Mouse (Mus musculus) heart, adult 2 months (tissue): ENCODE measurements around the gene Cacna1c. TPM values are rescaled to one million over a fixed set of nuclear protein-coding genes. Genes with fewer than 3 reads are reported as not detected.
A peak's percentile ranks its signal among the peaks of the same experiment; 100 is the strongest.
"Not testable (repeated sequence)": the region's sequence is repeated elsewhere in the genome, so short reads cannot be mapped to it uniquely, and the experiment has no call there.

Experiments
- DNase-seq, 2 experiments: peaks; one replicate each; pipeline ENCODE4 v3.0.0; 2021
- H3K27ac ChIP-seq: fragments of 200-600 bp; 2 replicates; pipeline ENCODE4 v1.8.1; 2022
- H3K27me3 ChIP-seq: fragments of 200-500 bp; 2 replicates; pipeline ENCODE4 v1.6.1; 2012; ENCODE audit warnings: mild to moderate bottlenecking, low read length, inconsistent platforms, mixed read lengths; ENCODE audit not compliant: control insufficient read depth, insufficient read depth
- H3K36me3 ChIP-seq: fragments of 200-500 bp; 2 replicates; pipeline ENCODE4 v1.6.1; 2012; ENCODE audit warnings: low read length, inconsistent platforms; ENCODE audit not compliant: control insufficient read depth, insufficient read depth
- H3K4me1 ChIP-seq: fragments of 200-500 bp; 2 replicates; pipeline ENCODE4 v1.6.1; 2011; ENCODE audit warnings: low read length; ENCODE audit not compliant: control insufficient read depth, insufficient read depth
- H3K4me3 ChIP-seq: fragments of 200-600 bp; 2 replicates; pipeline ENCODE4 v1.8.1; 2022
- H3K79me2 ChIP-seq: fragments of 200-500 bp; replicated peaks from 2 replicates; pipeline ENCODE4 v1.6.1; 2012; ENCODE audit warnings: mild to moderate bottlenecking, inconsistent platforms, low read length, moderate library complexity, mixed read lengths; ENCODE audit not compliant: control insufficient read depth, insufficient read depth
- H3K9ac ChIP-seq: fragments of 200-500 bp; 2 replicates; pipeline ENCODE4 v1.6.1; 2012; ENCODE audit warnings: low read depth, mild to moderate bottlenecking, control low read depth, inconsistent platforms, low read length, mixed read lengths
- CTCF ChIP-seq: fragments of 200-600 bp; IDR thresholded peaks from 2 replicates; pipeline ENCODE4 v1.8.1; 2022; ENCODE audit warnings: antibody characterized with exemption, mild to moderate bottlenecking, moderate library complexity
- EP300 ChIP-seq: fragments of 200-500 bp; IDR thresholded peaks from 2 replicates; pipeline ENCODE4 v1.6.1; 2011; ENCODE audit warnings: low read depth, low read length, control low read depth; ENCODE audit not compliant: insufficient read depth
- POLR2A ChIP-seq: fragments of 200-500 bp; IDR thresholded peaks from 2 replicates; pipeline ENCODE4 v1.6.1; 2011; ENCODE audit warnings: mild to moderate bottlenecking, low read depth, low read length, control low read depth; ENCODE audit not compliant: insufficient read depth
- WGBS: fragments of 180-500 bp; shearing (Covaris S2); methylation state at CpG from one replicate; pipeline ENCODE4 v1.1.7; 2018; 5-methylcytosine and 5-hydroxymethylcytosine counted together
- intact Hi-C: fragments of 180-260 bp; cut with DNase I; formaldehyde crosslinking; loops from one replicate; pipeline ENCODE4 v1.15.1; 2025
- polyA plus RNA-seq: library from polyadenylated mRNA; depleted of rRNA; stranded (reverse); fragments of >200 nt; gene quantifications from 2 replicates; pipeline ENCODE4 v1.2.3, GENCODE M21; 2012
- total RNA-seq, 2 experiments: library from RNA; stranded (reverse); gene quantifications; 2 replicates each; pipeline ENCODE4 v1.2.3; 2021

Gene Cacna1c
- total and polyA plus RNA-seq, 3 experiments: 56.8 to 228 (median 194) TPM

- intact Hi-C loops: no loop called here
- H3K36me3 ChIP-seq: no peaks in the 10 kb centered on the region
- TF ChIP-seq CTCF: no peak
- TF ChIP-seq EP300: no peak
- TF ChIP-seq POLR2A: no peak
- no peak overlapping the region for H3K4me3 ChIP-seq
- no peaks in the 10 kb centered on the region for H3K27me3 ChIP-seq
- WGBS: 86% methylated on average over 10 of the region's 10 CpGs
- H3K27ac ChIP-seq: no peak overlapping the region
- no peak overlapping the region for H3K9ac ChIP-seq
- no peaks in the 10 kb centered on the region for H3K79me2 ChIP-seq
- DNase-seq: peak in 1 of 2 experiments; percentile 15
- H3K4me1 ChIP-seq: no peaks in the 10 kb centered on the region
Observed at GRCm38 (mm10) chr6:119215040-119215613, 18.9 kb upstream of the Cacna1c start.

- Histone ChIP-seq H3K27me3 (no peaks in the 10 kb centered on the region), H3K9ac (no peak overlapping the region), H3K27ac (no peak overlapping the region), H3K79me2 (no peaks in the 10 kb centered on the region), H3K4me3 (no peak overlapping the region), H3K36me3 (no peaks in the 10 kb centered on the region), H3K4me1 (no peaks in the 10 kb centered on the region)
- intact Hi-C loops: no loop called here
- TF ChIP-seq POLR2A: no peak
- no peak for TF ChIP-seq CTCF
- WGBS: 61% methylated on average over 6 of the region's 6 CpGs
- peak in 1 of 2 experiments; percentile 5 for DNase-seq
Observed at GRCm38 (mm10) chr6:119214190-119214589, 18.0 kb upstream of the Cacna1c start.

- Histone ChIP-seq H3K4me1 (no peaks in the 10 kb centered on the region), H3K27me3 (no peaks in the 10 kb centered on the region), H3K36me3 (no peaks in the 10 kb centered on the region), H3K27ac (no peak overlapping the region), H3K9ac (no peak overlapping the region), H3K79me2 (no peaks in the 10 kb centered on the region), H3K4me3 (no peak overlapping the region)
- TF ChIP-seq EP300 (no peak), CTCF (no peak), POLR2A (no peak)
- peak in 1 of 2 experiments; percentile 8 for DNase-seq
- intact Hi-C loops: no loop called here
- 68% methylated on average over 5 of the region's 5 CpGs for WGBS
Observed at GRCm38 (mm10) chr6:119213375-119213774, 17.2 kb upstream of the Cacna1c start.

GRCm38 (mm10) chr6:119206006-119206405 lies 9.8 kb upstream of the Cacna1c start:
- 95% methylated on average over 7 of the region's 7 CpGs for WGBS
- H3K4me1 ChIP-seq, H3K4me3 ChIP-seq, H3K27ac ChIP-seq, H3K79me2 ChIP-seq, H3K9ac ChIP-seq, DNase-seq, H3K36me3 ChIP-seq, H3K27me3 ChIP-seq, intact Hi-C loops: not testable (repeated sequence)

GRCm38 (mm10) chr6:119204915-119205314 lies 8.7 kb upstream of the Cacna1c start:
- DNase-seq: no peak
- TF ChIP-seq CTCF: no peak
- no peak for TF ChIP-seq EP300
- TF ChIP-seq POLR2A: no peak
- 0 out of 2 replicates have a peak, but pooled peaks cover 1% of the 10 kb centered on the region for H3K4me1 ChIP-seq
- no peak overlapping the region for H3K4me3 ChIP-seq
- 86% methylated on average over 3 of the region's 3 CpGs for WGBS
- no peak overlapping the region for H3K27ac ChIP-seq
- no peaks in the 10 kb centered on the region for H3K27me3 ChIP-seq
- intact Hi-C loops: no loop called here
- no peaks in the 10 kb centered on the region for H3K79me2 ChIP-seq
- no peak overlapping the region for H3K9ac ChIP-seq
- H3K36me3 ChIP-seq: no peaks in the 10 kb centered on the region

- H3K4me1 ChIP-seq: 0 out of 2 replicates have a peak, but pooled peaks cover 1% of the 10 kb centered on the region
Observed at GRCm38 (mm10) chr6:119204286-119204685, 8.1 kb upstream of the Cacna1c start.

More at GRCm38 (mm10) chr6:119204286-119204685, 8.1 kb upstream of the Cacna1c start:
- Histone ChIP-seq H3K4me3 (no peak overlapping the region), H3K27me3 (no peaks in the 10 kb centered on the region), H3K79me2 (no peaks in the 10 kb centered on the region), H3K9ac (no peak overlapping the region), H3K36me3 (no peaks in the 10 kb centered on the region), H3K27ac (no peak overlapping the region)
- 68% methylated on average over 7 of the region's 7 CpGs for WGBS
- no peak for DNase-seq
- intact Hi-C loops: no loop called here
- no peak for TF ChIP-seq POLR2A
- TF ChIP-seq EP300: no peak
- TF ChIP-seq CTCF: no peak
